In the genomic region with DNA sequence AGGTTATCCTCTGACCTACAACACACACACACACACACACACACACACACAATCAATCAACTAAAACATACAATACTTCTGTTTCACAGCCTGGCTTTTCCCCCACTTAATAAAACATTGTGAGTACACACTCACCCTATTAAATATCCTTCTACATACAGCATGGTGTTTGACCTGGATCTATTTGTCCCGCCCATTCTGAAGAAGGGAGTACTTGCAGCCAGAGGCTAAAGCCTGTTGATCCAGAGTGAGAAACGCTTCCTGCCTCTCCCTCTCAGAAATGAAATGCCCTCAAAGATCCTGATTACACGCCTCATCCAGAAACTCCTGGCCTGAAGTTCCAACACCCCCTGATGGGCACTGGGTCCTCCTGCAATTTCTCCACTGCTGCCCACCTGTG, we compare ENCODE assay signal across 22 mouse cellular contexts. TPM values are rescaled to one million over a fixed set of nuclear protein-coding genes. Genes with fewer than 3 reads are reported as not detected.
DNase-seq lines count a peak whose midpoint lies in the region; ATAC-seq and TF ChIP-seq lines count a peak whose summit lies in the region.
"Had no signal": no experiment of that assay in that cellular context is flagged by ENCODE, and none has a peak within 500 bp of the region (broad histone marks: within the 10 kb centered on the region; RNA-seq: fewer than 3 reads in every experiment).

No protein-coding gene starts in this region.

- no peak for ATAC-seq in forebrain, postnatal 0 days
- no peak for ATAC-seq in lung, embryonic 16.5 days (ENCODE audit: low read depth)
- ATAC-seq in stomach, embryonic 16.5 days (ENCODE audit: insufficient read depth, low FRiP score), result 0 out of 2 replicates have a peak, but pooled peaks have one; percentile 37
- ATAC-seq: Patski had no signal

- H3K9me3 ChIP-seq in forebrain, postnatal 0 days (ENCODE audit: low read length), result no peaks in the 10 kb centered on the region
- H3K9me3 ChIP-seq in forebrain, embryonic 10.5 days, result no peaks in the 10 kb centered on the region
- H3K9me3 ChIP-seq in lung, embryonic 16.5 days (ENCODE audit: control insufficient read depth, low read length), result no peaks in the 10 kb centered on the region
- H3K9me3 ChIP-seq in stomach, embryonic 16.5 days (replicated peaks; ENCODE audit: control insufficient read depth, low read length), result no peaks in the 10 kb centered on the region
- H3K9me3 ChIP-seq: G1E; heart, embryonic 12.5 days; heart, embryonic 15.5 days; hindbrain, embryonic 12.5 days; hindbrain, embryonic 15.5 days had no signal

- H3K27me3 ChIP-seq in forebrain, postnatal 0 days (ENCODE audit: insufficient read depth, low read length), result no peaks in the 10 kb centered on the region
- H3K27me3 ChIP-seq in forebrain, embryonic 10.5 days (ENCODE audit: poor library complexity, severe bottlenecking), result peaks cover 4% of the 10 kb centered on the region; the same call in 1 of the 2 replicates
- no peaks in the 10 kb centered on the region; the same call in 1 of the 2 replicates for H3K27me3 ChIP-seq in lung, embryonic 16.5 days (ENCODE audit: control insufficient read depth, insufficient read depth, low read depth, low read length)
- no peaks in the 10 kb centered on the region for H3K27me3 ChIP-seq in stomach, embryonic 16.5 days (ENCODE audit: control insufficient read depth, insufficient read depth, low read length)
- H3K27me3 ChIP-seq: Patski had no signal

- no peak overlapping the region for H3K4me3 ChIP-seq in forebrain, postnatal 0 days (ENCODE audit: low read depth, low read length)
- H3K4me3 ChIP-seq in forebrain, embryonic 10.5 days, result no peak overlapping the region
- no peak overlapping the region for H3K4me3 ChIP-seq in lung, embryonic 16.5 days (ENCODE audit: low read length)
- no peak overlapping the region for H3K4me3 ChIP-seq in stomach, embryonic 16.5 days (replicated peaks; ENCODE audit: low read length)
- H3K4me3 ChIP-seq: heart, embryonic 12.5 days; heart, embryonic 15.5 days; hindbrain, embryonic 12.5 days; hindbrain, embryonic 15.5 days had no signal

- no peak overlapping the region for H3K9ac ChIP-seq in forebrain, postnatal 0 days
- H3K9ac ChIP-seq in lung, embryonic 16.5 days (ENCODE audit: low read length), result no peak overlapping the region
- no peak overlapping the region for H3K9ac ChIP-seq in stomach, embryonic 16.5 days (ENCODE audit: low read length)
- H3K9ac ChIP-seq: heart, embryonic 12.5 days; heart, embryonic 15.5 days; hindbrain, embryonic 12.5 days; hindbrain, embryonic 15.5 days had no signal

- WGBS in forebrain, postnatal 0 days, result 86% methylated on average over 3 of the region's 3 CpGs
- 75% methylated on average over 3 of the region's 3 CpGs for WGBS in forebrain, embryonic 10.5 days
- 49% methylated on average over 3 of the region's 3 CpGs for whole genome bisulfite sequencing in lung, embryonic 16.5 days
- 50% methylated on average over 3 of the region's 3 CpGs for WGBS in stomach, embryonic 16.5 days

- H3K27ac ChIP-seq in forebrain, postnatal 0 days (ENCODE audit: low read depth, low read length), result peak overlapping the region; percentile 62
- H3K27ac ChIP-seq in forebrain, embryonic 10.5 days, result no peak overlapping the region
- peak overlapping the region; percentile 63 for H3K27ac ChIP-seq in lung, embryonic 16.5 days (ENCODE audit: low read length)
- no peak overlapping the region for H3K27ac ChIP-seq in stomach, embryonic 16.5 days (ENCODE audit: low read length)
- H3K27ac ChIP-seq: hindbrain, embryonic 12.5 days; hindbrain, embryonic 15.5 days had no signal

- H3K36me3 ChIP-seq in forebrain, postnatal 0 days (ENCODE audit: insufficient read depth), result no peaks in the 10 kb centered on the region
- no peaks in the 10 kb centered on the region for H3K36me3 ChIP-seq in forebrain, embryonic 10.5 days (replicated peaks)
- H3K36me3 ChIP-seq in lung, embryonic 16.5 days (ENCODE audit: control insufficient read depth, insufficient read depth, low read length), result no peaks in the 10 kb centered on the region
- H3K36me3 ChIP-seq in stomach, embryonic 16.5 days (ENCODE audit: control insufficient read depth, insufficient read depth, low read length), result no peaks in the 10 kb centered on the region
- H3K36me3 ChIP-seq: G1E; heart, embryonic 12.5 days; heart, embryonic 15.5 days; hindbrain, embryonic 15.5 days had no signal

- H3K4me2 ChIP-seq in forebrain, postnatal 0 days (ENCODE audit: low read depth), result no peak overlapping the region
- H3K4me2 ChIP-seq in lung, embryonic 16.5 days (ENCODE audit: low read depth, low read length), result no peak overlapping the region
- no peak overlapping the region for H3K4me2 ChIP-seq in stomach, embryonic 16.5 days (ENCODE audit: low read depth, low read length)
- H3K4me2 ChIP-seq: heart, embryonic 12.5 days; heart, embryonic 15.5 days; hindbrain, embryonic 12.5 days; hindbrain, embryonic 15.5 days had no signal

- DNase-seq in forebrain, postnatal 0 days, result no peak
- DNase-seq in forebrain, embryonic 10.5 days (ENCODE audit: extremely low spot score, low spot score), result no peak
- no peak for DNase-seq in lung, postnatal 14 days
- DNase-seq in lung, postnatal 25 days (ENCODE audit: low spot score), result peak; percentile 40
- DNase-seq in retina, postnatal 1 day, result no peak
- no peak for DNase-seq in kidney, adult 9 months
- DNase-seq: adrenal gland, postnatal 10 days; adrenal gland, postnatal 36 days; B cell, adult 2 months; cerebellum, adult 18-20 months; cerebellum, postnatal 10 days; cerebellum, postnatal 36 days; gastrocnemius, postnatal 25 days; heart, adult 18-20 months had no signal

- TF ChIP-seq CTCF in forebrain, postnatal 0 days (IDR thresholded peaks at IDR 0.05; ENCODE audit: low read depth), result no peak

- H3K4me1 ChIP-seq in forebrain, postnatal 0 days (ENCODE audit: insufficient read depth), result peaks cover 5% of the 10 kb centered on the region; the same call in 1 of the 2 replicates
- peaks cover 10% of the 10 kb centered on the region for H3K4me1 ChIP-seq in forebrain, embryonic 10.5 days
- H3K4me1 ChIP-seq in lung, embryonic 16.5 days (replicated peaks; ENCODE audit: control insufficient read depth, insufficient read depth, low read length), result peaks cover 22% of the 10 kb centered on the region
- peaks cover 9% of the 10 kb centered on the region; the same call in 1 of the 2 replicates for H3K4me1 ChIP-seq in stomach, embryonic 16.5 days (ENCODE audit: control insufficient read depth, insufficient read depth, low read length)
- H3K4me1 ChIP-seq: hindbrain, embryonic 15.5 days had no signal

RNA-seq across cellular contexts. Expression of a gene that starts 33.7 kb away (rescaled TPM):
- total RNA-seq in forebrain, postnatal 0 days (2014; rRNA removed), result 10.9 and 15.7 TPM in 2 replicates
- 15.5 and 20.4 TPM in 2 replicates for polyA plus RNA-seq in forebrain, postnatal 0 days (2015; fragmentation: Nextera tagmentation; extraction: Ambion mirVana)
- 6.8 and 7.4 TPM in 2 replicates for polyA plus RNA-seq in forebrain, embryonic 10.5 days (2016; fragmentation: Nextera tagmentation; extraction: Ambion mirVana)
- 3.7 and 3.9 TPM in 2 replicates for polyA plus RNA-seq in lung, embryonic 16.5 days (2015; fragmentation: Nextera tagmentation; extraction: Ambion mirVana)
- polyA plus RNA-seq in stomach, embryonic 16.5 days (2015; fragmentation: Nextera tagmentation; extraction: Ambion mirVana), result 2.0 and 2.8 TPM in 2 replicates
- polyA plus RNA-seq: G1E had no signal

RNA-seq across cellular contexts. Expression of a gene that starts 45.1 kb away (rescaled TPM):
- 19.2 and 23.4 TPM in 2 replicates for total RNA-seq in forebrain, postnatal 0 days (2014; rRNA removed)
- 16.4 and 18.0 TPM in 2 replicates for polyA plus RNA-seq in forebrain, postnatal 0 days (2015; fragmentation: Nextera tagmentation; extraction: Ambion mirVana)
- 10.5 and 12.0 TPM in 2 replicates for polyA plus RNA-seq in forebrain, embryonic 10.5 days (2016; fragmentation: Nextera tagmentation; extraction: Ambion mirVana)
- 18.7 and 23.2 TPM in 2 replicates for polyA plus RNA-seq in lung, embryonic 16.5 days (2015; fragmentation: Nextera tagmentation; extraction: Ambion mirVana)
- polyA plus RNA-seq in stomach, embryonic 16.5 days (2015; fragmentation: Nextera tagmentation; extraction: Ambion mirVana), result 14.3 and 15.0 TPM in 2 replicates
- total RNA-seq: G1E had no signal
- polyA plus RNA-seq: G1E had no signal

Comparison
In these comparisons a context has a peak if more than half of its experiments do, and no peak if none do; other contexts are left out.
1. H3K27ac ChIP-seq: peak in forebrain, postnatal 0 days (single experiment) and lung, embryonic 16.5 days (single experiment); none in forebrain, embryonic 10.5 days (single experiment) and stomach, embryonic 16.5 days (single experiment).